Mouse (Mus musculus): ENCODE data around the gene Serpinb1b.

Gene Serpinb1b

DNA sequence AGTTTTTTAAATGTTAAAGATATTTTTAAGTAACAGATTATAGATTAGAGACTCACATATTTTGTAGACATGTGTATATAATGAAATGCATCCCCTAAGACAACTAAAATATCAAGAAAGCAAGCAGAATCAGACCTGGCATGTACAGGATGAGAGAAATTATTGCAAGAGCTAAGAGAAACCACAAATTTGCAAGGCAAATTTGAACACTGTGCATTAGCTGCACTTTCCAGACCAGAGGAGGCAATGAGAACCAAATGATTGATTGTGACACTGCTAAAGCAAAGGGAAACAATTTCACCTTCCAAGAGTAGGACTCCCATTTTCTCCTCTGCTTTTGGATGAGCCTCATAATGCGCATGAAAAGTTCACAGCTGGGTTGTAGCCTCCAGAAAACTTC lies 17.2 kb downstream of the Serpinb1b start:
- DNase-seq = no peak

DNA sequence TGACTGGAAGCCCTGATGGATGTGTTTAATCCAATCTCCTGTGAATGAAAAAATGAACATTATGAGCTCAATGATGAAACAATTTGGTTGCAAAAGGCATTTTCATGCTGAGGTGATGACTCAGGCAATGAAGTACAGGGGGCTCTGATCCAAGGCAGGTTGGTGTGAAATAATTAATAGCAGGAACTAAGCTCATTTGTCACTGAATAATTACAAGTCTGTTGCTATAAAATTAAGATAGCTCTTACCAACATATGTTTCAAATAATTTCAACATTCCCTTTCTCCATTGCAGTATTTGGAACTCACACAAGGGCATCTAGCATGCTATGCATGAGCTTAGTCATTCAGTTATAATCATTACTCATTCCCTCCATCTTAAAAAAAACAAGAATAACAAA lies 27.3 kb downstream of the Serpinb1b start:
- DNase-seq = no peak

DNA sequence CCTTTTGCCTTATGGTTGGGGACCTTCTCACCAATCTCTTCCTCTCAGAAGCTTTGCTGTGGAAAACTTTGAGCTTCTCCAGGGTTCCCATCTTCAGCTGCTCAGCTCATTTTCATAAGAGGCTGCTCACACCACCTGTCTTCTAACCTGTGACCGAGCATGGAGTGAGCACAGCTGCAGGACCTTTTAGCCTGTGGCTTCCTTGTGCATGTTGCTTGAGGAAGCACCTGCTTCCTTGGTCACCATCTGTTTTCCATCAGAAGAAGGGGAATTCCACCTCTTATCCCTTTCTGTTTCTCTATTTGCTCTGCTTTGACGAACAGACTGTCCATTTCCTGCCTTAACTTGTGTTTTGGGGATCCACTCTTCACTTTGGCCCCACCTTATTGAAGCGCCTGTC lies 34.7 kb downstream of the Serpinb1b start:
- DNase-seq = no peak

DNA sequence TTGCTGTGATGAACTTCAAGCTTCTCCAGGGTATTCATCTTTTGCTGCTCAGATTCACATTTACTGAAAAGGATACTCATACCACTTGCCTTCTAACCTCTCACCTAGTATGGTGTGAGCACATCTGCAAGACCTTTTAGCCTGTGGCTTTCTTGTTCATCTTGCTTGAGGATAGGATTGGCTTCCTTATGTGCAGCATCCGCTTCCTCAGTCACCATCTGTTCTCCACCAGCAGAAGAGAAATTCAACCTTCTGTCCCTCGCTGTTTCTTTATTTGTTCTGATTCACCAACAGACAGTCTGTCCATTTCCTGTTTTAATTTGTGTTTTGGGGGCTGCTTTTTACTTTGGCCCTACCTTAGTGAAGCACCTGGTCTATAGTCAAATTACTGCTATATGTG lies 59.3 kb downstream of the Serpinb1b start:
- no peak for DNase-seq

DNA sequence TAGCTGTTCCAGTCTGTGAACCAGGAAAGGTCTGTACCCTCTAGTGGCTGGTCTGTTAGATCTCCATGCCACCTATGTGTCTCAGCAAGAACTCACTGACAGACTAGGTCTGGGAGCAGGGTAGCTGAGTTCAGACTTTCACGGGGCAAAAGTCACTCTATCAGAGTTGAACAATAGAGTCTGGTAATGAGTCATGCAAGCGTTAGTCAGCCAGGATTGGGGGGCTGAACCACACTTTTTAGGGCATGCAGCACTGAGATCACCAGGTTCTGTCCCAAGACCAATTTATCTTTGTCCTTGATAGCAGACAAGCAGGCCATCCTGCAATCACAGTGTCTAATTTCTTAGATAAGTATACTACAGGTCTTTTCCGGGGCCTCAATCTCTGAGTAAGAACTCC lies 63.1 kb downstream of the Serpinb1b start:
- DNase-seq = no peak
